Mouse (Mus musculus) spleen, adult 2 months (tissue): ENCODE data around the gene Gm20388.

Experiments used
- CTCF ChIP-seq: fragments of 200-500 bp; IDR thresholded peaks from 2 replicates; pipeline ENCODE4 v1.5.1; 2011; ENCODE audit warnings: mild to moderate bottlenecking, inconsistent platforms; ENCODE audit not compliant: insufficient read depth, insufficient read length, insufficient replicate concordance; ENCODE audit errors: extremely low read depth
- POLR2A ChIP-seq: fragments of 200-500 bp; IDR thresholded peaks from 2 replicates; pipeline ENCODE4 v1.6.1; 2011; ENCODE audit warnings: low read depth, low read length, inconsistent platforms

- no peak for TF ChIP-seq POLR2A
- no peak for TF ChIP-seq CTCF
Measured at GRCm38 (mm10) chr8:121003639-121004038, 1093.0 kb downstream of the Gm20388 start.
